Mouse (Mus musculus): ENCODE data around the gene Nfx1. TPM values are rescaled to one million over a fixed set of nuclear protein-coding genes. Genes with fewer than 3 reads are reported as not detected.

Gene Nfx1
- total RNA-seq, 4 experiments from 2014 or later = 77.9 to 83.4 (median 80.2) TPM

DNA sequence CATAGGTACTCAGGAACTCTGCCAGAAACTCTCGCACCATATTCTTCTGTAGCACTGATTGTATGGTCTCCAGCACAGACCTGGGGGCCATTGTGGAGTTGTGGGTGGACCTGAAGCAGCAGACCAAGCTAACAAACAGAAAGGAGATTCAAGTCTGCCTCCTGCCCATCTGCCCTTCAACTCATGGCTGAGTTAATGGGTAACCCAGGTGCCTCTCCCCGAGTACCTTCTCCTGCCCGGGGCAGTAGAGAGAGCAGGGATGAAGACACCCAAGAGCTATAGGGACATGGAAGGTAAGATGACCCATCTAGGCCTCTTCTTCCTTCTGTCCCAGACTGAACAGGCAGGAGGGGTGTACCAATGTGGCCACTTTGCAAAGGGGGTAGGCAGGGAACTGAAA lies 74.6 kb downstream of the Nfx1 start:
- no peak for DNase-seq (ENCODE audit: low spot score in 2 of 2)

DNA sequence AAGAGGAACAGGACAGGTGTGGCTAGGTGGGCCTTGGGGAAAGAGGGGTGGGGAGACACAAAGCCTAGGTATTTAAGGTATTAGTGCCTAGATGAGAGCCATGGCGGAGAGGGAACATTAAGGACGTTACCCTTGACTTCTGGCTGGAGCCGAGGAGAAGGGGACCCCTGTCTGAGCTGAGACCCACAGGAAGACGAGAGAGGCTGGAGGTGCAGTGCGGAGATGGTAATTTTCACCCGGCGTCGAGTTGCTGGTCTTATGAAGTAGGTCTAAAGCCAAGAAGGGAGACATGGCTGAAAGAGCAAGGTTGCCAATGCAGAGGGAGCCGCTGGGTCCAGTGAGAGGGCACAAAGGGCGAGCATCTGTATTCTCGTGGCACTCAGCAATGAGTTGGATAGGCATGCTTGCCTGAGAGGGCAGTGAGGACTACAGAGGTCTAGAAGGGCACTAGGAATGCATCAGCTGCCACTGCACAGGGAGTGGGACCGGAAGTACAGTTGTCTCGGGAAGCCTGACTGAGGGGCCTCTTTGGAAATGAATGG lies 75.6 kb downstream of the Nfx1 start:
- DNase-seq (ENCODE audit: low spot score in 2 of 2) = no peak

DNA sequence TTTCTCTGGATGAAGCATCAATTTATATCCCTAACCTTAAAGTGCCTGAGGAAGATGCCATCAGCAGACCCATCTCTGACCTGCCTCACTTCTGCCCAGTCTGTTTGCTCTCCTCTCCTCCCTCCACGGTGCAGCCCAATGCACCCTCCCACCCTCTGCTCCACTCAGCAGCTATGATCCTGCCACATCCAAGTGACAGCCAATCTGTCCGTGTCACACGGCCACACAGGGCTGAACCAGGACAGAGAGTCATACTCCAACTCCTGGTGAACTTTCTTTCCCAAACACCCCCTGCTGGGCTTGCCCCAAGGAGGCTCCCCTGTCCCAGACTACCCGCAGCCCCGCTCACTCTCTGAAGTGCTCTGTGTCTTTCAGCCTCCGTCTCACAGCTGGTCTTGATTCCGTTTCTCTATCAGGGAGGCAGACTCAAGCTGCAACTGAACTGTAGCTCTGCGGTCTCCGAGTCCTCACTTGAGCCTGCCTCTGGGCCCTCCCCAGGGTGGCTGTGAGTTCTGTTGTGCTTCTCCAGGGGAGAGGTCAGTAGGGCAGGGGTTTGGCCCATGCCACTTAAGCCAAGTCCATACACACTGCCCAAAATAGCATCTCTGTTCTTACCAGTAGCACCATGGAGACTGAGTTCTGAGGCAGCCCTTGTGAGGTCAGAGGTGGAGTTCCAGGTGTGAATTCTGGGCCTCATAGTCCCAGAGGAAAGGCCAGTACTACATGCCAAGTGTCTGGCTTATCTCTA lies 77.0 kb downstream of the Nfx1 start, which contains the start of gene Aqp7:
Gene Aqp7 (minus strand): TSS at position 616 of the 748 bp plus-strand sequence.
- no peak for DNase-seq (ENCODE audit: low spot score in 2 of 2)

DNA sequence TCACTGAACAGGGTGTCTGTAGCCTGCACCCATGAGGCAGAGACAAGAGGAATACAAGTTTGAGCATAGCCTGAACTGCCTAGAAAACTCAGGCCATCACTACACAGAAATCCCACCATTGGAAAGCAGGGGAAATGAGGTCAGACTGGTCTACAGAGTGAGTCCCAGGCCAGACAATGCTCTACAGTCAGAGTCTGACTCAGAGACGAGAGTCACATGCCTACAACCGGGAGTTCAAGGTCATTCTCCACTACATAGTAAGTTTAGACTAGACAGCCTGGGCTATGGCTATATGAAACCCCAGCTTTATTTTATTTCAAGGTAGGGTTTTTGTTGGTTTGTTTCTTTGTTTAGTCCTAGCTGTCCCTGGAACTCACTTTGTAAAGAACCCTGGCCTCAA lies 78.2 kb downstream of the Nfx1 start:
- DNase-seq (ENCODE audit: low spot score in 2 of 2) = no peak

DNA sequence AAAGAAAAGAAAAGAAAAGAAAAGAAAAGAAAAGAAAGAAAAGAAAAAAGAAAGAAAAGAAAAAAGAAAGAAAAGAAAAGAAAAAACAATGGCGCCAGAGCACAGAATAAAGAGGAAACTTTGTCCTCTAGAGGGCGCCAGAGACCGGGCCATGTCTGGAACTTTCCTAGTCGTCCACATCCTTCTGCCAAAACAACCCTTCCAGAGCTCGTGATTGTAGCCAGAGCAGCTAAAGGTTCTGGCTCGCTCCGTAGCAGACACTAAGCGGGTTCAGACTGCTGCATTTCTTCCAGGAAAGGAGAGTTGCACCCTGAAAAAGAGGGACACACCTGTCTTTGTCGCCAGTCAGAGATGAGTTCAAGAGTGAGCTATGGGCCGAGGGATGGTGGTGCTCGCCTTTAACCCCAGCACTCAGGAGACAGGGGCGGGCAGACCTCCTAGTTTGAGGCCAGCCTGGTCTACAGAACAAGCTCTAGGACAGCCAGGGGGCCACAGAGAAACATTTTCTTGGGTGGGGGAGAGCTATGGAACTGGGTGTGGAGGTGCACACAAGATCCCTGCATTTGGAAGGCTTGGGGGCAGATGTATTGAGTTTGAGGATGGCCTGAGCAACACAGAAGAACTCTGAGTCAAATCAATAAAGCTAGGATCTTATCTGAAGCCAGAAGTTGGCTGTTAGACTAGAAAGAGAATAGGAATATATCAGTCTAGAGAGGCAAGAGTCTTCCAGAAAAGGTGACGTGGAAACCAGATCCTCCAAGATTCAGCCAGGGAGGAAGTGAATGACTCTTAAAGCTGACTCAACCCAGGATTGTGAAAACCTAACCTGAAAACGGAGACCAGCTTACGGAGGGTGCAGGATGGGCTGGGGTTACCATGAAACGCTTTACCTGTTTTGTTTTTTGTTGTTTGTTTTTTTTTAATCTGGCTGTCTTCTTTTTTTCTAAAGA lies 80.3 kb downstream of the Nfx1 start:
- DNase-seq (ENCODE audit: low spot score in 2 of 2) = peak; percentile 43 to 66

DNA sequence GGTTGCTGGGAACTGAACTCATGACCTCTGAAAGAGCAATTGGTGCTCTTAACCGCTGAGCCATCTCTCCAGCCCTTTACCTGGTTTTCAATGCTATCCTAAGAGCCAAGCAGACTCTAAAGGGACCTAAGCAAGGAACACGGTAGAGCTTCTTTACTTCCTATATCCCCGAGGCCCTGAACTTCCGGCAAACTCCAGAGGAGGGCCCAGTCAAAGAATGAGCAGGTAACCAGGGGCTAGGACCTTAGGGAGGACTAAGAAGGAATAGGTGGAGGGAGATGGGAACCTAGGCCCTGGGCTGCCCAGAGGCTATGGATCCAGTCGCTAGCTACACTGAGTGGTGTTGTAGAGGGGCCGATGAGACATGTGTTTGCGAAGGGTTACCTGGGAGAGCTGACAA lies 81.1 kb downstream of the Nfx1 start:
- no peak for DNase-seq (ENCODE audit: low spot score in 2 of 2)

DNA sequence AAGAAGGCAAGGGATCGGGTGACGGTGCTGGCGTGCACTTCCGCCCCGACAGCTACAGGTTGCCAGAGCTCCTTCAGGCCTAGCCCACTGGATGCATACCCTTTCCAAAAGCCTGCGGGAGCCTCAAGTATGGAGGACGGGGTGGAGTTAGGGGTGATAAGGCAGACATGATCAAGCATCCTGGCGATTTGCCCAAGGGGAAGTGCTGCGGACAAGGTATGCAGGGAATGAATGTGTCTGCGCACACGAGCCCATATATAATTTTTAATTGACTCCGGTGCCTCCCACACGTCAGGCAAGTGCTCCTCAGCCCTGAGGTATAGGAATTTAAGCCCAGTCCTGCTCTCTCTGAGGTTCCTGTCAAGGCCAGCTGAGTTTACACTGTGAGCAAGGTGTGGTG lies 84.4 kb downstream of the Nfx1 start:
- no peak for DNase-seq (ENCODE audit: low spot score in 2 of 2)

DNA sequence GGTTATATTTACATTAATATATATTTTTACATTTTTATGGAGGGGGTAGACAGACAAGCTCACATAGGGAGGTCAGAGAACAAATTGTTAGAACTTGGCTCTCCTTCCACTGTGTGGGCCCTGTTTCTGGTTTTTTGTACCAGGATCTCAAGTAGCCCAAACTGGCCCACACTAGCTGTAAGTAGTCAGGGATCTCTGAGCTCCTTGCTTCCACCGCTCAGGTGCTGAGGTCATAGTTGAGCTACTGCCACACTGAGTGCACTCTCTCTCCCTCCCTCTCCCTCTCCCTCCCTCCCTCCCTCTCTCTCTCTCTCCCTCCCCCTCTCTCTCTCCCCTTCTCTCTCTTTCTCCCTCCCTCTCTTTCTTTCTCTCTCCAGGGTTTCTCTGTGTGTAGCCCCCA lies 85.5 kb downstream of the Nfx1 start:
- no peak for DNase-seq (ENCODE audit: low spot score in 2 of 2)

DNA sequence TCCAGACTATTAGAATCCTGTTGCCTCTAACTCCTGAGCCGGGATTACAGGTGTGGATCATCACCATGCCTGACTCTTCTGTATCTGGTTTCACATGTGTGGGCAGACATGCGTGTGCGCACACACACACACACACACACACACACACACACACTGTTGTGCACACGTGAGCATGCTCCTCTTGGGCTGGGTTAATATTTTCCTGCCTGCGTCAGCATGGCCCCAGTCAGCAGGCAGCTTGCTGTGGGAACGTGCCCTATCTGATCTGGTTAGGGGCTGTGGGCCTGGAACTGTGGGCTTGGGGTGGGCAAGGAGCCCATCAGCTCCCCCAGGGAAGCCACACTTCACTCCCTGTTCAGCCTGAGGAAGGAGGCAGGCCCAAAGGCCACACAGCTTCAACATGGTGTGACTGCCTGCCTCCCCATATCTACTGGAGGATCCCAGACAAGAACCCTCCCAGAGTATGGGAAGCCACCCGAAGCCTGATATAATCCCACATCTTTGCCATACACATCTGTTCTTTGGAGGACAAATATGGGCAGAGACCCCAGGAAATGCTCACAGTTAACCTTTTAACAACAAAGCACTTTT lies 86.1 kb downstream of the Nfx1 start:
- DNase-seq (ENCODE audit: low spot score in 2 of 2) = no peak

DNA sequence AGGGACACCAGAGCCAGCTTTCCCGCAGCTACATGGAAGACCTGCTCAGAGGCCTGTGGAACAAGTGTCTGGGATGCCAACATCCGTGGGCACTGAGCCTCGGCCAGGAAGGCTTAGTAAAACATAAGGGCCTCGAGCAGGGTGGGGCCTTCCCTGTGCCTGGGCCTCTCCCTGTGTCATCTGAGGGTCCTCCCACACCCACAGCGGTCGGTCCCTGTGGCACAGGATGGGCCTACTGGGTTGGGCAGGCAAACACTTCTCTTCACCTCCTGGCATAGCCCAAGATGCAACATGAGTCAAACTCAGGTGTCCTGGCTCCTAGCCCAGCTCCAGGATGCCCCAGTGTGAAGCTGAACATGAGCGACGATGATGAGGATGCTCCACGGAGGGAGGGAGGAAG lies 86.7 kb downstream of the Nfx1 start:
- no peak for DNase-seq (ENCODE audit: low spot score in 2 of 2)

DNA sequence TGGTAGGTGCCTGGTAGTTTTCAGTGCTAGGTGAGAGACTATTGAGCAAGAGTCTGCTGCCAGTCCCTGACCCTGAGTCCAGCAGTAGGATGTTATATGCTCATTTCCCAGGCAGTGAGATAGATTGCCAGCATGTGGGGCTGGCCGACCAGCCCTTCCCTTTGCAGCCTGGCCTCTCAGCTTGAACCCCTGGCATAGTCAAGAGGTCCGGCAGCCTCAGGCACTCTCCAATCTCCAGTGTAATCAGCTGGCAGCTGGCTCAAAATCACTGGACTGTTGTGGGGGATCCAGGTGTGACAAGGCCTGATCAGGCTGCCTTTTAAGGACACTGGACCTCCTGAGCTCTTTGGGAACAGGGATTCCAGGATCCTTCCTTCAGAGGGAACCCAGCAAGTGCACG lies 92.6 kb downstream of the Nfx1 start:
- no peak for DNase-seq (ENCODE audit: low spot score in 2 of 2)

DNA sequence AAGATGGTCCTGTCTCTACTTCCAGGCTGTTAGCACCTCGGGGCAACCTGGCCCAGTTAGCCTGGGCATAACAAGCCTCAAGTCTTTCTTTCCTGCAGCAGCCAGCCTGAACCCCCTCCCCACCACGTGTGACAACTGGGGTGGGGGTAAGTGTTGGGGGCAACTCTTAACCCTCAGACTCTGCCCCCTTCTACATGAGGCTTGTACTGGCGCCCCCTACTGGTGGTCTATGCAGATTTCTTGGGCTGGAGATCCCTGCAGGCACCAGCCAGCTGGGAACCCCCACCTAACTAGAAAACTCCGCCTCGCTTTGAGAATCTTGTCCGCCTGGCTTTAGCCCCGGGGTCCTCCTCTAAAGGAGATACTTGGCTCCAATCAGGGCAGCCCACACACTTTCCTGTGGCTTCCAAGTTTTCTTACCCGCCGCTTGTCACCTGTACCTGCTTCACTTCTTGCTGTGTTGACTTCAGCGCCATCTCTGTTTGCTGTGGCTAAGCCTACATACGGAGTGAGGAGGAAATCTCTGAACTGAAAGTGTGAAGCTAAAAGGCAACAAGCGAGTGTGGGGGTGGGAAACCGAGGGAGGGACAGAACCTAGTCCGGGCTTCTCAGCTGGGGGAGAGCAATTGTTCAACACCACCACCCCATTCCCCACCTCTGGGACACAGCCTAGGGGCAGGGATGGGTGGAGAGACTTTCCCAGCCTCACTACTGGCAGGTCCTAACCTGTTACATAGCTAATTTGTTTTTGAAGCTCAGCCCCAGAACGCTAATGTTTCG lies 93.4 kb downstream of the Nfx1 start:
- DNase-seq (ENCODE audit: low spot score in 2 of 2) = no peak

DNA sequence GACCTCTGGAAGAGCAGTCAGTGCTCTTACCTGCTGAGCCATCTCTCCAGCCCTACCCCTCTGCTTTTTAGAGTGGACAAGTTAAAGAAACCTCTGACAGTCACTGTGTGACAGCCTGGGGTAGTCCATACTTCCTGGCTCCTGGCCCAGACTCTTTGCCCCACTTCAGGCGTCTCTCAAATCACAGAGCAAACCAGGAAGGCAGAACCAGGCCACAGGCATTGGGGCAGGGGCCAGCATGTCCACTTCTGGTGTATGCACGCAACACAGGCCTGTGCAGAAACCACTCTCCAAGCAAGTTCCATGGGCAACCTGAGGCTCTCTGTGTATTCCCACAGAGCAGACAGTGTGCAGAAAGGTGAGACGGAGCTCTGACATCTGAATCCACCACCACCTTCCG lies 94.5 kb downstream of the Nfx1 start:
- no peak for DNase-seq (ENCODE audit: low spot score in 2 of 2)

DNA sequence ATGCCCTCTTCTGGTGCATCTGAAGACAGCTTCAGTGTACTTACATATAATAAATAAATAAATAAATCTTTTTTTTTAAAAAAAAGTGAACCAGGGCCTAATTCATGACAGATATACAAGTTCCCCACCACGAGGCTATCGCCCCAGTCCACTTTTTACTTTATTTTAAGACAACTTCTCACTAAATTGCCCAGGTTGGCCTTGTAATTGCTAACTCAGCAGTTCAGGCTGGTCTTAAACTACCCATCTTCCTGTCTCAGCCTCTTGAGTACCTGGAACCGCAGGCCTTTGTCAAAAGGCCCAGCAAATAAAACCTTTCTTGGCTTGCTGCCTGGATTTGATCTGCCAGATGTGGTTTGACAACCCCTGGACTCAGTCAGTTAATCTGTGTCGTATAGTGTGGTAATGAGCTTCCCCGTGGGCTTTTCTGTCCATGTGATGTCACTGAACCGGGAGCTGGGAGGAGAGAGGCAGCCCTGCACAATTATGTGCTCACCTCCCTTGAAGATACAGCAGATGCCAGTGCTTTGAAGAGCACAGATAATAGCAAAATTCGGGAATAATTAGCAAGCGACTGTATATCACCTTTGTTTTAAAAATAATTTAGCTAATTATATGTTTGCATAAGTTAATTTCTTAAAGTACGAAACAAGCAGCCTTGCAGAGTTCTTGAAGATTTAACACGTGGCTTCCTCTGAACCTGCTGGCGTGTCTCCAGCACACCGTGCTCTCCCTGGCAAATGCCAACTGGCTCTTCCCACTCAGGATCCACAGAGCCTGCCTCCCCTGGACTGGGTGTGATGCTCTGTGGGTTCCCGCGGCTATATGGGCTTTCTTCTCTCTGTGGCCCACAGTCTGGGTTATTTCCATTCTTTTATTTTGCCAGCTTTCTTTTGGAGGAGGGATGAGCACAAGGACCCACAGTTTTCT lies 101.1 kb downstream of the Nfx1 start:
- no peak for DNase-seq (ENCODE audit: low spot score in 2 of 2)

DNA sequence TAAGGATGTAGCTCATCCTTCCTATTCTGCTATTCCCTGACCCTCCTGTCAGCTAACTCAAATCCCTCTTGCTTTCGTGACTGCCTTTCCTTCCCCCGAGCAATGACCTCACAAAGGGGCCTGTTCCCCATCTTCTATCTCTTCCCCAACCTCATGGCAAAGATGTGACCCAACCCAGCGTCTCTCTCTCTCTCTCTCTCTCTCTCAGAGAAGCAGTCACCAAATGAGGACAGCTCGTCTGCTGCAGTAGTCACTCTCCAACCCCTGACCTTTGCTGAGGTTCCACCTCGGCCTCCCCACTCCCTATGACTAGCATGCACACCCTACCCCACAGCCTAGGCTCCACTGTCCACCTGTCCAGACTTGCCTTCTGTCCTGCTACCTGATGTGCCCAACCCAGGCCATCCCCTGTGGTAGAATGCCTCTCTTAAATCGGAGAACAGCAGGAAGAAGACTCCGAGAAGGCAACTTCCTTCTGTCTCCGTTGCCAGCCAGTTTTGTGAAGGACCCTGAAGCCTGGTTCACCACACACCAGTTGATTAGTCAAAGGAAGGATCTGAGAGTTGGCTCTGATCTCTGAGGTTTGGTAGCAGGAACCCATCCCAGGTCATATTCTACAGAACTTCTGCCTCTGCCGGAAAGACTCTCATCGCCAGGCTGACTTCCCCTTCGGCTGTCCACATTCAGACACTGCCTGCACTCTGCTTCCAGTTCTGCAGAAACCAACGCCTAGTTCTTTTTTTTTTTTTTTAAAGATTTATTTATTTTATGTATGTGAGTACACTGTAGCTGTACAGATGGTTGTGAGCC lies 102.5 kb downstream of the Nfx1 start:
- DNase-seq (ENCODE audit: low spot score in 2 of 2) = no peak

DNA sequence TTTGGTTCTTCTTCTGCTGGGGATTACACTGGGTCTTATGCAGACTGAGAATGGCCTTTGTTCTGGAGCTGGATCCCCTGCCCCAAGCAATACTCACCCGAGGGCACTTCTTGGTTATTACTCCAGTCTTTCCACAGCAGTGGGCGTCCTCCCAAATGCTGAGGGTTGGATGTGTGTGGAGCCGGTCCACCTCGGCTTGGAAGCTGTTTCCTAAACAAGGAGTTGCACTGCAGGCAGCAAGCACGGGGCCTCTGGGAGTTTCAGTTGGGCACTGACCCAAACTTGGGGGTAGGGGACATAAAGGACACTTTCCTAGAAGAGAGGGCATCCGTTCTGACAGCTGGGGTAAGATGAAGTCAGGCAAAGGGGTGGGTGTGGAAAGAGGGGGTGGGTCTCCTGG lies 103.8 kb downstream of the Nfx1 start:
- no peak for DNase-seq (ENCODE audit: low spot score in 2 of 2)

All from left cerebral cortex, adult 8-10 months (tissue).